Mouse (Mus musculus): ENCODE data around the gene Ccnd2.

The Ccnd2 gene

GRCm38 (mm10) chr6:127147665-127148064 is 4.3 kb downstream of the Ccnd2 start:
- peak; percentile 67 for DNase-seq

GRCm38 (mm10) chr6:127146322-127146947 is 5.6 kb downstream of the Ccnd2 start:
- no peak for DNase-seq

DNA sequence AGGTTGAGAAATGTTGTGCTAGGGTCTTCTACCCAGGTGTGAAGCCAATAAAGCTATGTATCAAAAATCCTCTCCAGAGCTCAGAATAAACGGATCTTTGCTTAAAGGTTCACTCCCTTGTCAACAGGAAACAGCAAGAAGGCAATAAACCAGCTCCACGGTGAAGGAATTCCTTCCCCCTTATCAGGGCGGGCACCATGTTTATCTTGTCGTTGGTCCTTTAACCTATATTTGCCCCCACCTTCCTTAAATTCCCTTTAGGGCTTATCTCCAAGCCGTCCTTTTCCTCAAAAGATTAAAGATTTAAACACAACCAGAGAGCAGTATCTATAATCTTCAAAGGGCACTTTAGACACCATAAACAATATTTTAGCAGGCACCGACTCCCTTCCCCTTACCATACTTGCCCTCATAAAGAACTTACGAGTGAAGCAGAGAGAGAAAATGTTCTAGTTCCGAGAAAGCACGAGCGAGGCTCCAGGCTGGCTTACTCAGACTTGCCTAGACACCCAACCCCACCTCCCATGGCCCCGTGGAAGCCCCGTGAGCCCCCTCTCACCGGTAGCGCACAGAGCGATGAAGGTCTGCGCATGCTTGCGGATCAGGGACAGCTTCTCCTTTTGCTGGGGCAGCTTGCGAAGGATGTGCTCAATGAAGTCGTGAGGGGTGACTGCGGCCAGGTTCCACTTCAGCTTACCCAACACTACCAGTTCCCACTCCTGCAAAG is 6.4 kb downstream of the Ccnd2 start:
- no peak for DNase-seq

GRCm38 (mm10) chr6:127143576-127144288 is 8.3 kb downstream of the Ccnd2 start:
- no peak for DNase-seq

DNA sequence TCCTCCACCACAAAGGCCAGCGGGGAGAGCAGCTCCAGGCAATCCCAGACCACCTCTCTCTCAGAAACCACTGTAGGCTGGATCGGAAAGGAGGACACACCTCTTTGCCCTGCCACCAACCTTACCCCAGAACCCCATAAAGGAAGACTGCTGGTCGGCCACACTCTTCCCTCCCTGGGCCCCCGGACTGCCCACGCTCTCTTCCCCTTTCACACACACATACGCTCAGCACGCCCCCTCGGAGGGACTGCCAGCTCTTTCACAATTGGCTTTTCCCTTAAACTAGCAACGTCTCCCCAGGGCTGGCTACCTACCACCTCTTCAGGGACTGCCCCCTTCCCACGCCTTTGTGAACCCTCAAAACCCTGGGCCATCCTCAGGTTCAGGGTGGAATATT is 8.9 kb downstream of the Ccnd2 start:
- no peak for DNase-seq

- DNase-seq: peak; percentile 34
These were observed 9.6 kb downstream of the Ccnd2 start for GRCm38 (mm10) chr6:127142154-127143123.

GRCm38 (mm10) chr6:127138962-127139361 is 13.0 kb downstream of the Ccnd2 start:
- no peak for DNase-seq

- DNase-seq: no peak
These were observed 18.4 kb downstream of the Ccnd2 start for GRCm38 (mm10) chr6:127133433-127134245.

- no peak for DNase-seq
These were observed 19.3 kb downstream of the Ccnd2 start for GRCm38 (mm10) chr6:127132719-127133118.

- DNase-seq: no peak
These were observed 20.0 kb downstream of the Ccnd2 start for GRCm38 (mm10) chr6:127131946-127132345.

DNA sequence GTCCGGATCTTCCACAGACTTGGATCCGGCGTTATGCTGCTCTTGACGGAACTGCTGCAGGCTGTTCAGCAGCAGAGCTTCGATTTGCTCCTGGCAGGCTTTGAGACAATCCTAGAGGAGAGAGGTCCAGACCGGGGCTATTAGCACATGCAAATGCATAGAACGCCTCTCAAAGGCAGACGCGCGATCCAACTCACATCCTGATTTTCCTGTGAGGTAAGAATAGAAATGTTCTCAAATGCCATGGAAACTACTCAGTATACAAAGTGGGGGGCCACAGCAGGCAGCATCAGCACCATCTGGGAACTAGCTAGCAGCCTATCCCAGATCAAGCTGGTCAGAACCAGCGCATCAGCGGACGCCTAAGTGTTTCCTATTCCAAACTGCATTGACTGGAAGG is 21.6 kb downstream of the Ccnd2 start:
- DNase-seq: no peak

- DNase-seq: no peak
These were observed 22.3 kb downstream of the Ccnd2 start for GRCm38 (mm10) chr6:127129659-127130058.

DNA sequence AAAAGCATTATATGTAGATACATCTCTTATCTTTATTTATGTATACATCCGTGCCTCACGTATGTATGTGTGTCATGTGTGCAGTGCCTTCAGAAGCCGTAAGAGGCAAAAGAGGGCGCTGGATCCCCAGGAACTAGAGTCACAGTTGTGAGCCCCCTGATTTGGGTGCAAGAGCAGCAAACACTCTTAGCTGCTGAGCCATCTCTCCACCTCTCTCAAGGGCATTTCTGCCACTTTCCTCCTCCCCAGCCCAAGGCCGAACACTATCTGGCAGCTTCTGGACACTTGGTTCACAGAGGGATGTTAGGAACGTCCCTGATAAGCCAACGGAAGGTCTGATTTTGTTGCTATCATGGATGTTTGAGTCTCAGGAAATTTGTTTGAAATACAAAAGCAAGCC is 28.5 kb downstream of the Ccnd2 start:
- DNase-seq: no peak

- no peak for DNase-seq
These were observed 29.0 kb downstream of the Ccnd2 start for GRCm38 (mm10) chr6:127122996-127123395.

DNA sequence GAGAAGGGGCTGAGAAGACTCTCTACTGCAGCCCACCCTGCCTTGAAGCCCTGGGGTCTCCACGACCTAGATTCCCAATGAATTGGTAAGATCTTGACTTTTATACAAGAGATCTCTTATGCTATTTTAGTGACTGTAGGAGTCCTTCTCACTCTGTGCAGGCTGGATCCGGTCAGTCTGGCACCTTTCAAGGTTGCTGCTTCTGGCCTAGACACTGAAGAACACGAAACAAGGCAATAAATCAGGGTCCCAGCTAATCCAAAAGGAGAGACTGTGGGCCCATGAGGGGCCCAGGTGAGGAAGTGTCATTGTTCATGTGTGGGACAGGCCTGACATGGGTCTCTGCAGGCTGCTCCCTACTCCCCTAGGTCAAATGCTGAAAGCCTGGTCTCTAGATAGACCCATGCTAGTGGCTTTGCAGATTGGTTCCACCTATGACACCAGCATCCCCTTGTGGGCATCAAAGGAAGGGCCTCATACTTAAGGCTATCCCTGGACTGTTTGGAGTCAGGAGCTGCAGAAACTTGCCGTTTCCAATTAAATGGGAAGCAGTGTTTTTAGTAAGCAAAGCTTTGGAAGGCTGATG is 29.7 kb downstream of the Ccnd2 start:
- DNase-seq: no peak

DNA sequence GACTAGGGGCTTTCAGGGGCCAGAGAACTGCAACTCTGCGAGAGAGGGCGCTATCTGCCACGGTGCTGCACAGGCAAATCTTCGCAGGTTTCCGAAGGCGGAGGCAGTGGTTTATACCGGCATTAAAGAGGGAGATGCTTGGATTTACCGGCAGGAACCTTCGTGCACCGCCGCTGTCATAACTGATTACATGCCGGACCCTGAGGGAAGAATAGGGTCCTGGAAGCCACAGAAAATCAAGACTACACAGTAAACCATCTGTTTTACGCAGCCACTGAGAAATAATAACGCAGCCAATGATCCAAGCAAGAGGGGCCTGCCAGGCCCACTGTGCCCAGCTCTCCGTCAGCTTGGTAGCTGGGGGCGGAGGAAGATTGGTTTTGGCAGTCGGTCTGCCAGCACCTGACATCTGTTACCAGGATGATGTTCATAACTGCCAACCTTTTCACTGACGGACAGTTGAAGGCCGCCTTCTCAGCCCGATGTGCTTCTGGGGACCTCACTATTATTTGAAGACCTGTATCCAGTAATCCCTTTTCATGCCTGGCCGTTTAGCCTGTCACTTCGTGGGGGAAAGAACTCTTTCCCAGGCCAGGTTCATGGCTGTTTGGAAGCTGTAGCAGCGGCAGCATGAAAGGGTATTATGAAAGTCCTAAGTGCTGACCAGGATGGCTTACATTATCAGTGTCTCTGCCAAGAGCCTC is 37.1 kb downstream of the Ccnd2 start:
- no peak for DNase-seq

DNA sequence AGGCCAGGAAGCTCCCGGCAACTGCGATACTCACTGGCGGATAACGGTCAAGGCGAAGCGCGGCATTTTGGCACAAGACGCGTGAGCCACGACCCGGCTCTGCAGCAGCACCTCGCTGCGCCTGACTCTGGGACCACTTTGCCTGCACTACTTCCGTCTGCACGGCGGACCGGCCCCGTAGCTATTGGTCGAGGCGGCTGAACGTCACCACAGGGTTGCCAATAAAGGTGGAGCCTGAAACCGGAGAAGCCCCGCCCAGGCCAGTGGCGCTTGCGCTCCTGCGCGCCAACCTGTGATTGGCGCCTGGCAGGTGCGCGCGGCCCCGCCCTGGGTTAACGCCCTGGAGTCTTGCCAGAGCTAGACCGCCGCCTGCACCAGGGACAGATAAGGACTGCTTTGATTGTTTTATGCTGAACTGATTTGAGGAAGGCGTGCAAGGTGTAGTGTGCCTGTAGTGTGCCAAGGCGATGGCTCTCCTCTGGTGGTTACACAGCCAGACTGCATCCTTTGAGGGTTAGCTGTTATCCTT is 42.5 kb downstream of the Ccnd2 start, which contains the start of gene Tigar:
Gene Tigar (minus strand): TSS at position 156 of the 529 bp plus-strand sequence.
- peak; percentile 96 for DNase-seq

GRCm38 (mm10) chr6:127108368-127109060 is 43.5 kb downstream of the Ccnd2 start:
- DNase-seq: no peak

- no peak for DNase-seq
These were observed 44.6 kb downstream of the Ccnd2 start for GRCm38 (mm10) chr6:127107413-127107812.

GRCm38 (mm10) chr6:127106726-127107125 is 45.3 kb downstream of the Ccnd2 start:
- DNase-seq: no peak
